Mouse (Mus musculus) MEL (cell line): ENCODE results near the gene Akap13. TPM values are rescaled to one million over a fixed set of nuclear protein-coding genes. Genes with fewer than 3 reads are reported as not detected.

Source experiments
- DNase-seq: peaks from one replicate; pipeline ENCODE4 v3.0.0; 2011; ENCODE audit warnings: low read depth, low spot score
- H3K27ac ChIP-seq: 2 replicates; pipeline ENCODE4 v1.5.1; 2012; ENCODE audit warnings: low read depth, mild to moderate bottlenecking, control low read depth, low read length, moderate library complexity; ENCODE audit not compliant: control insufficient read depth
- H3K27me3 ChIP-seq, 2 experiments: fragments of 150-350 bp in 1 of 2; sonication (generic) in 1 of 2; 2 replicates each; pipeline ENCODE4 v1.6.1; 2012; ENCODE audit warnings: low read length in 2 of 2, mild to moderate bottlenecking in 2 of 2, improper control_type of control experiment in 1 of 2, moderate library complexity in 1 of 2; ENCODE audit not compliant: insufficient read depth in 2 of 2, control insufficient read depth in 1 of 2
- H3K36me3 ChIP-seq, 2 experiments: 2 replicates each; pipeline ENCODE4 v1.6.1; 2012 to 2014; ENCODE audit warnings: low read length in 2 of 2, improper control_type of control experiment in 1 of 2, inconsistent platforms in 1 of 2, mild to moderate bottlenecking in 1 of 2; ENCODE audit not compliant: insufficient read depth in 2 of 2, control insufficient read depth in 1 of 2
- H3K4me1 ChIP-seq, 2 experiments: fragments of 150-350 bp in 1 of 2; sonication (generic) in 1 of 2; 2 replicates each; pipeline ENCODE4 v1.6.1; 2012; ENCODE audit warnings: low read length in 2 of 2, improper control_type of control experiment in 1 of 2, mild to moderate bottlenecking in 1 of 2; ENCODE audit not compliant: insufficient read depth in 2 of 2, control insufficient read depth in 1 of 2
- H3K4me3 ChIP-seq, 2 experiments: fragments of 150-350 bp in 1 of 2; sonication (generic) in 1 of 2; 2 replicates each; pipeline ENCODE4 v1.5.1; 2012; ENCODE audit warnings: low read depth in 2 of 2, low read length in 2 of 2, mild to moderate bottlenecking in 2 of 2, moderate library complexity in 2 of 2, control low read depth in 1 of 2, improper control_type of control experiment in 1 of 2; ENCODE audit not compliant: control insufficient read depth in 1 of 2, insufficient read depth in 1 of 2
- H3K79me2 ChIP-seq: 2 replicates; pipeline ENCODE4 v1.6.1; 2012; ENCODE audit warnings: mild to moderate bottlenecking, low read length, moderate library complexity; ENCODE audit not compliant: control insufficient read depth, poor library complexity, insufficient read depth
- H3K9ac ChIP-seq: 2 replicates; pipeline ENCODE4 v1.6.1; 2012; ENCODE audit warnings: low read depth, mild to moderate bottlenecking, control low read depth, low read length, moderate library complexity; ENCODE audit not compliant: control insufficient read depth, poor library complexity, severe bottlenecking
- H3K9me3 ChIP-seq: fragments of 150-350 bp; sonication (generic); replicated peaks from 2 replicates; pipeline ENCODE4 v1.6.1; 2012; ENCODE audit warnings: mild to moderate bottlenecking, low read length, improper control_type of control experiment, moderate library complexity; ENCODE audit not compliant: insufficient read depth
- BHLHE40 ChIP-seq: IDR thresholded peaks from 2 replicates; pipeline ENCODE4 v1.6.1; 2012; ENCODE audit warnings: low read depth, mild to moderate bottlenecking, inconsistent platforms, low read length, improper control_type of control experiment, borderline replicate concordance
- CHD2 ChIP-seq: IDR thresholded peaks from 2 replicates; pipeline ENCODE4 v1.6.1; 2011; ENCODE audit warnings: low read length, improper control_type of control experiment
- CTCF ChIP-seq, 3 experiments: IDR thresholded peaks in 2 of 3; conservative IDR thresholded peaks in 1 of 3; 2 replicates each; pipeline ENCODE4 v1.5.1; 2011 to 2012; ENCODE audit warnings: low read length in 3 of 3, low read depth in 2 of 3, mild to moderate bottlenecking in 2 of 3, improper control_type of control experiment in 1 of 3, inconsistent platforms in 1 of 3, mixed read lengths in 1 of 3, moderate library complexity in 1 of 3; ENCODE audit not compliant: control insufficient read depth in 1 of 3, insufficient read depth in 1 of 3, poor library complexity in 1 of 3, severe bottlenecking in 1 of 3
- E2F4 ChIP-seq: IDR thresholded peaks from 2 replicates; pipeline ENCODE4 v1.6.1; 2011; ENCODE audit warnings: low read depth, low read length, improper control_type of control experiment, borderline replicate concordance
- GATA1 ChIP-seq: IDR thresholded peaks from 2 replicates; pipeline ENCODE4 v1.6.1; 2011; ENCODE audit warnings: low read depth, low read length, improper control_type of control experiment
- HCFC1 ChIP-seq: IDR thresholded peaks from 2 replicates; pipeline ENCODE4 v1.6.1; 2012; ENCODE audit warnings: low read depth, mild to moderate bottlenecking, inconsistent platforms, low read length, improper control_type of control experiment, moderate library complexity
- KAT2A ChIP-seq: conservative IDR thresholded peaks from 2 replicates; pipeline ENCODE4 v1.6.1; 2012; ENCODE audit warnings: low read depth, low read length, improper control_type of control experiment, inconsistent platforms
- MEF2A ChIP-seq: IDR thresholded peaks from 2 replicates; pipeline ENCODE4 v1.6.1; 2014; ENCODE audit warnings: low read depth, mild to moderate bottlenecking, inconsistent platforms, low read length, improper control_type of control experiment; ENCODE audit not compliant: poor library complexity, insufficient replicate concordance, severe bottlenecking; ENCODE audit errors: extremely low read depth
- MYC ChIP-seq: IDR thresholded peaks from 2 replicates; pipeline ENCODE4 v1.6.1; 2011; ENCODE audit warnings: low read depth, mild to moderate bottlenecking, low read length, improper control_type of control experiment, moderate library complexity
- NELFE ChIP-seq: IDR thresholded peaks from 2 replicates; pipeline ENCODE4 v1.6.1; 2011; ENCODE audit warnings: low read depth, low read length, improper control_type of control experiment
- NRF1 ChIP-seq: IDR thresholded peaks from 2 replicates; pipeline ENCODE4 v1.6.1; 2014; ENCODE audit warnings: low read depth, mild to moderate bottlenecking, inconsistent platforms, low read length, improper control_type of control experiment, moderate library complexity; ENCODE audit not compliant: poor library complexity, insufficient read depth, severe bottlenecking
- POLR2AphosphoS2 ChIP-seq: IDR thresholded peaks from 2 replicates; pipeline ENCODE4 v1.6.1; 2011; ENCODE audit warnings: low read length, improper control_type of control experiment
- POLR2AphosphoS5 ChIP-seq: IDR thresholded peaks from 2 replicates; pipeline ENCODE4 v1.6.1; 2012; ENCODE audit warnings: low read depth, borderline replicate concordance, mild to moderate bottlenecking, inconsistent platforms, low read length, moderate library complexity, mixed read lengths
- RAD21 ChIP-seq: IDR thresholded peaks from 2 replicates; pipeline ENCODE4 v1.6.1; 2011; ENCODE audit warnings: mild to moderate bottlenecking, low read depth, low read length, improper control_type of control experiment
- TAL1 ChIP-seq: IDR thresholded peaks from 2 replicates; pipeline ENCODE4 v1.6.1; 2012; ENCODE audit warnings: mild to moderate bottlenecking, inconsistent platforms, low read length, moderate library complexity, mixed read lengths
- TBP ChIP-seq: IDR thresholded peaks from 2 replicates; pipeline ENCODE4 v1.8.0; 2011; ENCODE audit warnings: low read depth, low read length, improper control_type of control experiment
- UBTF ChIP-seq: IDR thresholded peaks from 2 replicates; pipeline ENCODE4 v1.6.1; 2012; ENCODE audit warnings: low read depth, mild to moderate bottlenecking, inconsistent platforms, low read length, improper control_type of control experiment, moderate library complexity, borderline replicate concordance; ENCODE audit not compliant: insufficient read depth
- USF2 ChIP-seq, 2 experiments: IDR thresholded peaks; 2 replicates each; pipeline ENCODE4 v1.6.1; 2011 to 2012; ENCODE audit warnings: improper control_type of control experiment in 2 of 2, low read length in 2 of 2, borderline replicate concordance in 1 of 2, inconsistent platforms in 1 of 2, low read depth in 1 of 2, mild to moderate bottlenecking in 1 of 2; ENCODE audit not compliant: insufficient read depth in 1 of 2
- ZKSCAN1 ChIP-seq: IDR thresholded peaks from 2 replicates; pipeline ENCODE4 v1.6.1; 2012; ENCODE audit warnings: low read depth, mild to moderate bottlenecking, inconsistent platforms, low read length, improper control_type of control experiment, moderate library complexity
- polyA plus RNA-seq, 2 experiments: library from polyadenylated mRNA; stranded (reverse) in 1 of 2; unstranded in 1 of 2; fragments of >175 nt in 1 of 2; fragments of >200 nt in 1 of 2; gene quantifications; 2 replicates each; pipeline versions ENCODE4 v1.2.1 to v1.2.4; 2012; ENCODE audit warnings: low replicate concordance in 2 of 2, low read depth in 1 of 2; ENCODE audit not compliant: insufficient read length in 2 of 2, insufficient read depth in 1 of 2, missing spikeins in 1 of 2
- total RNA-seq: library from RNA; depleted of rRNA; stranded (reverse); fragments of 300-350 nt; gene quantifications from 2 replicates; pipeline ENCODE4 v1.2.3, GENCODE M21; 2012

Akap13 gene
- total and polyA plus RNA-seq, 3 experiments, result 4.1 to 4.5 TPM; not detected in 1

GRCm38 (mm10) chr7:75431043-75431442 is 24.3 kb upstream of the Akap13 start:
- no peak for DNase-seq
- no peak for TF ChIP-seq BHLHE40
- no peak overlapping the region for H3K27ac ChIP-seq

GRCm38 (mm10) chr7:75432046-75432445 is 23.3 kb upstream of the Akap13 start:
- Histone ChIP-seq H3K9ac (no peak overlapping the region), H3K9me3 (no peaks in the 10 kb centered on the region), H3K27me3 (peaks cover 31 to 39% of the 10 kb centered on the region in 2 experiments), H3K27ac (no peak overlapping the region), H3K36me3 (no peaks in the 10 kb centered on the region), H3K4me1 (no peaks in the 10 kb centered on the region), H3K79me2 (no peaks in the 10 kb centered on the region), H3K4me3 (no peak overlapping the region)
- TF ChIP-seq CTCF (IDR thresholded peaks at IDR 0.05 in 2 of 3, conservative IDR thresholded peaks at IDR 0.05 in 1 of 3; ENCODE audit: control insufficient read depth in 1 of 3, insufficient read depth in 1 of 3, low read depth in 2 of 3, low read length in 3 of 3, poor library complexity in 1 of 3, severe bottlenecking in 1 of 3), result no peak
- TF ChIP-seq POLR2AphosphoS5, result no peak
- no peak for TF ChIP-seq CHD2
- TF ChIP-seq HCFC1, result no peak
- TF ChIP-seq USF2 (IDR thresholded peaks at IDR 0.05; ENCODE audit: borderline replicate concordance in 1 of 2, insufficient read depth in 1 of 2, low read depth in 1 of 2, low read length in 2 of 2), result no peak
- no peak for TF ChIP-seq NELFE
- no peak for TF ChIP-seq NRF1
- no peak for TF ChIP-seq GATA1
- no peak for TF ChIP-seq TBP
- no peak for TF ChIP-seq RAD21
- DNase-seq, result no peak

More at GRCm38 (mm10) chr7:75431043-75431442, 24.3 kb upstream of the Akap13 start:
- Histone ChIP-seq H3K9ac (no peak overlapping the region), H3K27me3 (peaks cover 31 to 39% of the 10 kb centered on the region in 2 experiments), H3K9me3 (no peaks in the 10 kb centered on the region), H3K4me3 (no peak overlapping the region), H3K4me1 (no peaks in the 10 kb centered on the region), H3K79me2 (no peaks in the 10 kb centered on the region), H3K36me3 (no peaks in the 10 kb centered on the region)

- Histone ChIP-seq H3K4me1 (no peaks in the 10 kb centered on the region), H3K27ac (no peak overlapping the region), H3K9me3 (no peaks in the 10 kb centered on the region), H3K36me3 (no peaks in the 10 kb centered on the region), H3K9ac (no peak overlapping the region), H3K4me3 (no peak overlapping the region), H3K27me3 (peaks cover 11 to 17% of the 10 kb centered on the region in 2 experiments), H3K79me2 (no peaks in the 10 kb centered on the region)
- DNase-seq, result no peak
- no peak for TF ChIP-seq TAL1
- TF ChIP-seq NRF1, result no peak
- TF ChIP-seq MEF2A, result no peak
- TF ChIP-seq HCFC1, result no peak
- TF ChIP-seq KAT2A, result no peak
- no peak for TF ChIP-seq POLR2AphosphoS2
- TF ChIP-seq E2F4, result no peak
- TF ChIP-seq POLR2AphosphoS5, result no peak
- TF ChIP-seq NELFE, result no peak
- TF ChIP-seq MYC, result no peak
- TF ChIP-seq ZKSCAN1, result no peak
- no peak for TF ChIP-seq UBTF
Observed at GRCm38 (mm10) chr7:75436413-75437174, 18.7 kb upstream of the Akap13 start.
